Mouse (Mus musculus) intestine, embryonic 15.5 days (tissue): ENCODE data around the gene AI597479. TPM values are rescaled to one million over a fixed set of nuclear protein-coding genes. Genes with fewer than 3 reads are reported as not detected.

Experiments
- ATAC-seq: fragments of 200-750 bp; cut with Nextera tagmentation; 2 replicates; pipeline ENCODE4 v1.8.0; 2017; ENCODE audit warnings: moderate TSS enrichment, moderate library complexity
- H3K27ac ChIP-seq: fragments of 300-500 bp; sonication (generic); 2 replicates; pipeline ENCODE4 v1.5.1; 2015; ENCODE audit warnings: mild to moderate bottlenecking, inconsistent platforms
- H3K27me3 ChIP-seq: fragments of 300-500 bp; sonication (generic); replicated peaks from 2 replicates; pipeline ENCODE4 v1.6.1; 2015; ENCODE audit warnings: inconsistent platforms
- H3K36me3 ChIP-seq: fragments of 300-500 bp; sonication (generic); 2 replicates; pipeline ENCODE4 v1.6.1; 2015; ENCODE audit warnings: inconsistent platforms
- H3K4me1 ChIP-seq: fragments of 300-500 bp; sonication (generic); replicated peaks from 2 replicates; pipeline ENCODE4 v1.6.1; 2015; ENCODE audit warnings: inconsistent platforms
- H3K4me2 ChIP-seq: fragments of 300-500 bp; sonication (generic); replicated peaks from 2 replicates; pipeline ENCODE4 v1.6.1; 2015; ENCODE audit warnings: mild to moderate bottlenecking, inconsistent platforms
- H3K4me3 ChIP-seq: fragments of 300-500 bp; sonication (generic); replicated peaks from 2 replicates; pipeline ENCODE4 v1.5.1; 2015; ENCODE audit warnings: inconsistent platforms
- H3K9ac ChIP-seq: fragments of 300-500 bp; sonication (generic); 2 replicates; pipeline ENCODE4 v1.6.1; 2015; ENCODE audit warnings: inconsistent platforms
- H3K9me3 ChIP-seq: fragments of 300-500 bp; sonication (generic); 2 replicates; pipeline ENCODE4 v1.6.1; 2016; ENCODE audit warnings: inconsistent platforms
- WGBS: fragments of 180-500 bp; shearing (Covaris S2); methylation state at CpG from one replicate; pipeline ENCODE4 v1.1.7; 2015; 5-methylcytosine and 5-hydroxymethylcytosine counted together
- polyA plus RNA-seq: library from polyadenylated mRNA; unstranded; fragments of >200 nt; fragmentation: Nextera tagmentation; extraction: Ambion mirVana; gene quantifications from 2 replicates; pipeline ENCODE4 v1.2.1, GENCODE M21; 2015

AI597479 gene
- polyA plus RNA-seq, 1 experiment from 2014 or later, result 25.8 TPM

DNA sequence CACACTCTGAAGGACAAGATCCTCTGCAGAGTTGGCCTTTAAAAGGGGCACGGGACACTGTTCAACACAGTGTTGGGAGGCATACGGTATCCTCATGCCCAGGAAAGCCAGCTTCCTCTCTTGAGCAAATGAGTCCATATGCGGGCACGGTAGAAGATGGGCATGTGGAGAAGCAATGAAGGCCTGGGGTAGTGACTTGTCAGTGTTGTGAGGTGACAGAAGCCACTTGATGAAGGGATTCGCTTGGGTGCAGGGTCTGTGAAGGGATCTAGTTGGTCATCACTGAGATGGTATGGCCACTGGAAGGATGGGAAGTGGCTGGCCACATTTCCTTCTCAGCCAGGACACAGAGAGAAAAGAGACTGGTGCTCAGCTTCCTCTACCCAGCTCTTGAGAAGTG, 66.1 kb downstream of the AI597479 start:
- no peaks in the 10 kb centered on the region for H3K36me3 ChIP-seq
- H3K27me3 ChIP-seq, result no peaks in the 10 kb centered on the region
- peaks cover 21% of the 10 kb centered on the region for H3K4me1 ChIP-seq
- no peak overlapping the region for H3K4me3 ChIP-seq
- 93% methylated on average over 5 of the region's 5 CpGs for WGBS
- no peak overlapping the region for H3K27ac ChIP-seq
- H3K4me2 ChIP-seq, result no peak overlapping the region
- ATAC-seq, result no peak
- no peak overlapping the region for H3K9ac ChIP-seq
- H3K9me3 ChIP-seq, result no peaks in the 10 kb centered on the region

Other genes with a start within 250 kb of the AI597479 start
- 60.3 and 62.4 TPM in 2 replicates for gene Mrps9, start 247.5 kb upstream of the AI597479 start, polyA plus RNA-seq
- 4.5 and 4.9 TPM in 2 replicates for gene Gpr45, start 145.8 kb upstream of the AI597479 start, polyA plus RNA-seq
- gene Tgfbrap1, start 73 bp upstream of the AI597479 start, polyA plus RNA-seq, result 8.3 and 9.1 TPM in 2 replicates
- 54.5 and 58.0 TPM in 2 replicates for gene Fhl2, start 98.3 kb downstream of the AI597479 start, polyA plus RNA-seq